In the genomic region with DNA sequence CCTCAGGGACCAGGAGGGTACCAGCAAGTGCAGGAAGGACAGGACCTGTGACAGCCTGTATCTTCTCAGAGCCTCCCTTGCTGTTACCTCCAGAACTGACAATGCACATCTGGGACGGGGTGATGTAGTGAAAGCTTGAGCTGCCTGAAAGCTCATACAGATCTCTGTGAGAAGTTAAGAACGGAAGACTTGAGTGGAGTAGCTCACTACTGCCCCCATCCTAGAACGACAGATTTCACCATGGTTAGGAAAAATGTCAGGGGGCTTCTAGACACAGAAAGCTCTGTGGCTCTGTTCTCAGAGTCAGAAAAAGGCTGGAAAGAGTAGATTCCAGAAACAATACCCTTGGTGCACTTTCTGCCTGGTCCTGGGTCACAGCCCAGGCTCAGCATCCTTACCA, we compare ENCODE assay signal across 14 mouse cellular contexts.
DNase-seq lines count a peak whose midpoint lies in the region; ATAC-seq and TF ChIP-seq lines count a peak whose summit lies in the region.
"Had no signal": no experiment of that assay in that cellular context is flagged by ENCODE, and none has a peak within 500 bp of the region (broad histone marks: within the 10 kb centered on the region; RNA-seq: fewer than 3 reads in every experiment).

No protein-coding gene starts in this region.

- H3K27ac ChIP-seq in heart, adult 2 months = no peak overlapping the region
- no peak overlapping the region for H3K27ac ChIP-seq in midbrain, embryonic 13.5 days
- H3K27ac ChIP-seq in midbrain, embryonic 15.5 days = no peak overlapping the region
- H3K27ac ChIP-seq: hindbrain, embryonic 15.5 days; neural tube, embryonic 12.5 days had no signal

- no peak overlapping the region for H3K4me2 ChIP-seq in midbrain, embryonic 13.5 days (replicated peaks)
- no peak overlapping the region for H3K4me2 ChIP-seq in midbrain, embryonic 15.5 days
- H3K4me2 ChIP-seq: heart, embryonic 12.5 days; hindbrain, embryonic 15.5 days; neural tube, embryonic 12.5 days had no signal

- H3K79me2 ChIP-seq in heart, adult 2 months (replicated peaks; ENCODE audit: control insufficient read depth, insufficient read depth, low read length) = no peaks in the 10 kb centered on the region

- H3K27me3 ChIP-seq in heart, adult 2 months (ENCODE audit: control insufficient read depth, insufficient read depth, low read length) = peaks cover 1% of the 10 kb centered on the region; the same call in 1 of the 2 replicates
- peaks cover 53% of the 10 kb centered on the region for H3K27me3 ChIP-seq in midbrain, embryonic 13.5 days
- H3K27me3 ChIP-seq in midbrain, embryonic 15.5 days (replicated peaks) = peaks cover 18% of the 10 kb centered on the region; the same call in 1 of the 2 replicates

- H3K4me3 ChIP-seq in heart, adult 2 months = no peak overlapping the region
- no peak overlapping the region for H3K4me3 ChIP-seq in midbrain, embryonic 13.5 days (replicated peaks)
- H3K4me3 ChIP-seq in midbrain, embryonic 15.5 days = no peak overlapping the region
- H3K4me3 ChIP-seq: heart, embryonic 12.5 days; hindbrain, embryonic 15.5 days; megakaryocyte, embryonic 14.5 days; neural tube, embryonic 12.5 days had no signal

- TF ChIP-seq POLR2A in heart, adult 2 months (IDR thresholded peaks at IDR 0.05; ENCODE audit: insufficient read depth, low read depth, low read length) = no peak

- DNase-seq in cerebellum, adult 9-11 months = peak; percentile 22
- DNase-seq in cerebellum, adult 8-10 months = no peak
- no peak for DNase-seq in heart, adult 2 months
- DNase-seq in heart, postnatal 10 days = no peak
- peak; percentile 33 for DNase-seq in thymus, postnatal 14 days
- DNase-seq in heart, postnatal 4 days = no peak
- DNase-seq: gastrocnemius, postnatal 14 days; left cerebral cortex, postnatal 4 days had no signal

- H3K36me3 ChIP-seq in heart, adult 2 months (ENCODE audit: control insufficient read depth, insufficient read depth, low read length) = no peaks in the 10 kb centered on the region
- H3K36me3 ChIP-seq in midbrain, embryonic 13.5 days = no peaks in the 10 kb centered on the region
- H3K36me3 ChIP-seq in midbrain, embryonic 15.5 days (replicated peaks) = no peaks in the 10 kb centered on the region
- H3K36me3 ChIP-seq: heart, embryonic 12.5 days; hindbrain, embryonic 15.5 days; neural tube, embryonic 12.5 days had no signal

- no peak for TF ChIP-seq EP300 in heart, adult 2 months (IDR thresholded peaks at IDR 0.05; ENCODE audit: insufficient read depth, low read depth, low read length)

- peak; percentile 16; the same call in 1 of the 2 replicates for ATAC-seq in midbrain, embryonic 13.5 days
- no peak for ATAC-seq in midbrain, embryonic 15.5 days (replicated peaks)

- H3K4me1 ChIP-seq in heart, adult 2 months (ENCODE audit: control insufficient read depth, insufficient read depth, low read length) = no peaks in the 10 kb centered on the region
- H3K4me1 ChIP-seq in midbrain, embryonic 13.5 days (replicated peaks) = peaks cover 10% of the 10 kb centered on the region
- peaks cover 6% of the 10 kb centered on the region; the same call in 1 of the 2 replicates for H3K4me1 ChIP-seq in midbrain, embryonic 15.5 days
- H3K4me1 ChIP-seq: heart, embryonic 12.5 days had no signal

- 5% methylated on average over 3 of the region's 3 CpGs for WGBS in heart, adult 2 months
- WGBS in midbrain, embryonic 13.5 days = 11% methylated on average over 3 of the region's 3 CpGs
- 4% methylated on average over 3 of the region's 3 CpGs for WGBS in midbrain, embryonic 15.5 days

- no peaks in the 10 kb centered on the region for H3K9me3 ChIP-seq in midbrain, embryonic 13.5 days
- no peaks in the 10 kb centered on the region for H3K9me3 ChIP-seq in midbrain, embryonic 15.5 days
- H3K9me3 ChIP-seq: heart, embryonic 12.5 days; hindbrain, embryonic 15.5 days; neural tube, embryonic 12.5 days had no signal

- intact Hi-C loops in heart, adult 2 months (cut with DNase I) = no loop called here
- intact Hi-C loops in heart, postnatal 10 days (cut with DNase I) = no loop called here

- no peak overlapping the region for H3K9ac ChIP-seq in heart, adult 2 months (ENCODE audit: low read depth, low read length)
- no peak overlapping the region for H3K9ac ChIP-seq in midbrain, embryonic 13.5 days (replicated peaks)
- no peak overlapping the region for H3K9ac ChIP-seq in midbrain, embryonic 15.5 days
- H3K9ac ChIP-seq: heart, embryonic 12.5 days; hindbrain, embryonic 15.5 days; neural tube, embryonic 12.5 days had no signal

- TF ChIP-seq CTCF in heart, adult 2 months (IDR thresholded peaks at IDR 0.05) = peak; percentile 34

Comparison
In these comparisons a context has a peak if more than half of its experiments do, and no peak if none do; other contexts are left out.
1. DNase-seq: peak in cerebellum, adult 9-11 months (single experiment) and thymus, postnatal 14 days (single experiment); none in cerebellum, adult 8-10 months (single experiment), heart, adult 2 months (0 of 2), heart, postnatal 10 days (0 of 2) and heart, postnatal 4 days (single experiment).